ENCODE assay signal across 9 mouse cellular contexts in the genomic region with DNA sequence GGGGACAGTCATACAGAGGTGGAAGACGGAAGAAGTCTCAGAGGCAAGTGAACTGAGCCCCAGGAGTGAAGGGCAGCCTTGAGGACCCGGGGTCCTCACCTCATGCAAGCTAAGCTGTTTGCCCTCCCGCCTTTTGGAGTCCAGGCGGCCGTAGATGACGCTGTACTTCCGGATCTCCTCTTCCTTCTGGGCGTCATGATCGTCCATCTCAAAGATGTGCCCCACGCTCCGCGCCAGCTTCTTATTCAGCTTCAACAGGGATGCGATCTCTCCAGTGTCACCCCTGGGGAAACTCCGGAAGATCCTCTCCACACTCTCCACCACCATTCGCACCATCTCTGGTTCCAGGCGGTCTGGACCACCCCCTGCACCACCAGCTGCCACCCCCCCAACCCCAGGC. TPM values are rescaled to one million over a fixed set of nuclear protein-coding genes. Genes with fewer than 3 reads are reported as not detected.
A peak's percentile ranks its signal among the peaks of the same experiment; 100 is the strongest.
DNase-seq lines count a peak whose midpoint lies in the region; ATAC-seq and TF ChIP-seq lines count a peak whose summit lies in the region.
"Had no signal": no experiment of that assay in that cellular context is flagged by ENCODE, and none has a peak within 500 bp of the region (broad histone marks: within the 10 kb centered on the region; RNA-seq: fewer than 3 reads in every experiment).

No protein-coding gene starts in this region.

- 47% methylated on average over 16 of the region's 16 CpGs for WGBS in heart, embryonic 12.5 days
- whole genome bisulfite sequencing in midbrain, embryonic 10.5 days = 14% methylated on average over 16 of the region's 16 CpGs
- WGBS in midbrain, embryonic 15.5 days = 12% methylated on average over 16 of the region's 16 CpGs
- 60% methylated on average over 16 of the region's 16 CpGs for WGBS in heart, postnatal 0 days
- WGBS in neural tube, embryonic 15.5 days = 8% methylated on average over 16 of the region's 16 CpGs

- H3K4me2 ChIP-seq in heart, embryonic 12.5 days = peak overlapping the region; percentile 87
- no peak overlapping the region for H3K4me2 ChIP-seq in midbrain, embryonic 15.5 days
- H3K4me2 ChIP-seq in heart, postnatal 0 days (ENCODE audit: low read depth, low read length) = 0 out of 2 replicates have a peak overlapping the region, but pooled peaks have one; percentile 71
- H3K4me2 ChIP-seq in neural tube, embryonic 15.5 days = peak overlapping the region; percentile 96

- no peak overlapping the region for H3K27ac ChIP-seq in heart, embryonic 12.5 days (ENCODE audit: poor library complexity, severe bottlenecking)
- H3K27ac ChIP-seq in midbrain, embryonic 10.5 days (replicated peaks) = no peak overlapping the region
- H3K27ac ChIP-seq in midbrain, embryonic 15.5 days = no peak overlapping the region
- no peak overlapping the region for H3K27ac ChIP-seq in heart, postnatal 0 days (ENCODE audit: low read depth)
- no peak overlapping the region for H3K27ac ChIP-seq in neural tube, embryonic 15.5 days (replicated peaks)

- no peak for TF ChIP-seq CTCF in heart, postnatal 0 days (IDR thresholded peaks at IDR 0.05; ENCODE audit: low read depth)

- H3K27me3 ChIP-seq in heart, embryonic 12.5 days (replicated peaks) = peaks cover 11% of the 10 kb centered on the region
- peaks cover 100% of the 10 kb centered on the region for H3K27me3 ChIP-seq in midbrain, embryonic 10.5 days (ENCODE audit: low read depth, poor library complexity, severe bottlenecking)
- H3K27me3 ChIP-seq in midbrain, embryonic 15.5 days (replicated peaks) = peaks cover 71% of the 10 kb centered on the region
- no peaks in the 10 kb centered on the region for H3K27me3 ChIP-seq in heart, postnatal 0 days (ENCODE audit: control insufficient read depth, insufficient read depth, low read length)
- H3K27me3 ChIP-seq in neural tube, embryonic 15.5 days (replicated peaks) = peaks cover 78% of the 10 kb centered on the region

- peaks cover 67% of the 10 kb centered on the region for H3K4me1 ChIP-seq in heart, embryonic 12.5 days (replicated peaks)
- peaks cover 74% of the 10 kb centered on the region for H3K4me1 ChIP-seq in midbrain, embryonic 10.5 days
- H3K4me1 ChIP-seq in midbrain, embryonic 15.5 days = peaks cover 49% of the 10 kb centered on the region
- peaks cover 46% of the 10 kb centered on the region for H3K4me1 ChIP-seq in heart, postnatal 0 days (ENCODE audit: control insufficient read depth, insufficient read depth)
- peaks cover 65% of the 10 kb centered on the region for H3K4me1 ChIP-seq in neural tube, embryonic 15.5 days

- H3K9me3 ChIP-seq in heart, embryonic 12.5 days (replicated peaks) = no peaks in the 10 kb centered on the region
- no peaks in the 10 kb centered on the region for H3K9me3 ChIP-seq in midbrain, embryonic 10.5 days (replicated peaks)
- H3K9me3 ChIP-seq in midbrain, embryonic 15.5 days = no peaks in the 10 kb centered on the region
- no peaks in the 10 kb centered on the region for H3K9me3 ChIP-seq in heart, postnatal 0 days (replicated peaks; ENCODE audit: control insufficient read depth, low read length)
- no peaks in the 10 kb centered on the region for H3K9me3 ChIP-seq in neural tube, embryonic 15.5 days (replicated peaks)

- peak overlapping the region; percentile 23 for H3K9ac ChIP-seq in heart, embryonic 12.5 days
- H3K9ac ChIP-seq in midbrain, embryonic 15.5 days = no peak overlapping the region
- no peak overlapping the region for H3K9ac ChIP-seq in heart, postnatal 0 days (replicated peaks; ENCODE audit: low read depth, low read length)
- H3K9ac ChIP-seq in neural tube, embryonic 15.5 days (replicated peaks) = no peak overlapping the region

- peaks cover 46% of the 10 kb centered on the region for H3K36me3 ChIP-seq in heart, embryonic 12.5 days
- H3K36me3 ChIP-seq in midbrain, embryonic 10.5 days = no peaks in the 10 kb centered on the region
- H3K36me3 ChIP-seq in midbrain, embryonic 15.5 days (replicated peaks) = no peaks in the 10 kb centered on the region
- H3K36me3 ChIP-seq in heart, postnatal 0 days (replicated peaks; ENCODE audit: control insufficient read depth, insufficient read depth, low read length) = peaks cover 40% of the 10 kb centered on the region
- no peaks in the 10 kb centered on the region for H3K36me3 ChIP-seq in neural tube, embryonic 15.5 days

- no peak for ATAC-seq in heart, embryonic 12.5 days (ENCODE audit: insufficient number of reproducible peaks, low FRiP score)
- no peak for ATAC-seq in midbrain, embryonic 15.5 days (replicated peaks)
- ATAC-seq in heart, postnatal 0 days (ENCODE audit: insufficient read depth, low read depth) = no peak
- no peak for ATAC-seq in neural tube, embryonic 15.5 days (ENCODE audit: low FRiP score)

- no peak for DNase-seq in heart, adult 9 months (ENCODE audit: low spot score in 2 of 2)
- DNase-seq in midbrain, embryonic 10.5 days (ENCODE audit: low spot score) = no peak
- no peak for DNase-seq in heart, postnatal 0 days (ENCODE audit: low spot score)
- DNase-seq in urinary bladder, postnatal 36 days (ENCODE audit: low spot score in 2 of 2) = no peak
- no peak for DNase-seq in lung, postnatal 25 days (ENCODE audit: low spot score)
- DNase-seq: right cerebral cortex, postnatal 4 days had no signal

- H3K4me3 ChIP-seq in heart, embryonic 12.5 days = peak overlapping the region; percentile 6; the same call in 1 of the 2 replicates
- peak overlapping the region; percentile 23 for H3K4me3 ChIP-seq in midbrain, embryonic 10.5 days
- no peak overlapping the region for H3K4me3 ChIP-seq in midbrain, embryonic 15.5 days
- H3K4me3 ChIP-seq in heart, postnatal 0 days (ENCODE audit: low read depth, low read length) = no peak overlapping the region
- 0 out of 2 replicates have a peak overlapping the region, but pooled peaks have one; percentile 54 for H3K4me3 ChIP-seq in neural tube, embryonic 15.5 days (replicated peaks)

- TF ChIP-seq EP300 in heart, postnatal 0 days (IDR thresholded peaks at IDR 0.05; ENCODE audit: low read depth) = no peak

RNA-seq across cellular contexts. Expression of gene Nemp1, which starts 2.5 kb away (rescaled TPM):
- polyA plus RNA-seq in heart, embryonic 12.5 days (2016; fragmentation: Nextera tagmentation; extraction: Ambion mirVana) = 8.9 and 9.2 TPM in 2 replicates
- 9.0 TPM in 2 replicates for polyA plus RNA-seq in midbrain, embryonic 10.5 days (2016; fragmentation: Nextera tagmentation; extraction: Ambion mirVana)
- 3.3 and 3.7 TPM in 2 replicates for polyA plus RNA-seq in midbrain, embryonic 15.5 days (2015; fragmentation: Nextera tagmentation; extraction: Ambion mirVana)
- 10.0 and 16.0 TPM in 2 replicates for total RNA-seq in heart, postnatal 0 days (2014; rRNA removed; ENCODE audit: low replicate concordance)
- 4.2 and 4.5 TPM in 2 replicates for polyA plus RNA-seq in heart, postnatal 0 days (2015; fragmentation: Nextera tagmentation; extraction: Ambion mirVana)
- polyA plus RNA-seq in neural tube, embryonic 15.5 days (2015; fragmentation: Nextera tagmentation; extraction: Ambion mirVana) = 3.4 and 4.7 TPM in 2 replicates

RNA-seq across cellular contexts. Expression of gene Nab2, which starts 4.2 kb away (rescaled TPM):
- polyA plus RNA-seq in heart, embryonic 12.5 days (2016; fragmentation: Nextera tagmentation; extraction: Ambion mirVana) = 13.4 and 13.7 TPM in 2 replicates
- 3.9 and 4.4 TPM in 2 replicates for polyA plus RNA-seq in midbrain, embryonic 10.5 days (2016; fragmentation: Nextera tagmentation; extraction: Ambion mirVana)
- polyA plus RNA-seq in midbrain, embryonic 15.5 days (2015; fragmentation: Nextera tagmentation; extraction: Ambion mirVana) = 1.9 and 2.6 TPM in 2 replicates
- 15.3 and 17.0 TPM in 2 replicates for total RNA-seq in heart, postnatal 0 days (2014; rRNA removed; ENCODE audit: low replicate concordance)
- 4.0 and 5.3 TPM in 2 replicates for polyA plus RNA-seq in heart, postnatal 0 days (2015; fragmentation: Nextera tagmentation; extraction: Ambion mirVana)
- polyA plus RNA-seq in neural tube, embryonic 15.5 days (2015; fragmentation: Nextera tagmentation; extraction: Ambion mirVana) = 2.5 and 4.8 TPM in 2 replicates

RNA-seq across cellular contexts. Expression of gene Stat6, which starts 21.4 kb away (rescaled TPM):
- 27.8 and 28.2 TPM in 2 replicates for polyA plus RNA-seq in heart, embryonic 12.5 days (2016; fragmentation: Nextera tagmentation; extraction: Ambion mirVana)
- polyA plus RNA-seq in midbrain, embryonic 10.5 days (2016; fragmentation: Nextera tagmentation; extraction: Ambion mirVana) = 8.2 and 8.9 TPM in 2 replicates
- polyA plus RNA-seq in midbrain, embryonic 15.5 days (2015; fragmentation: Nextera tagmentation; extraction: Ambion mirVana) = 5.8 and 5.9 TPM in 2 replicates
- 38.1 and 42.3 TPM in 2 replicates for total RNA-seq in heart, postnatal 0 days (2014; rRNA removed; ENCODE audit: low replicate concordance)
- 24.0 and 24.6 TPM in 2 replicates for polyA plus RNA-seq in heart, postnatal 0 days (2015; fragmentation: Nextera tagmentation; extraction: Ambion mirVana)
- 5.0 and 11.5 TPM in 2 replicates for polyA plus RNA-seq in neural tube, embryonic 15.5 days (2015; fragmentation: Nextera tagmentation; extraction: Ambion mirVana)

RNA-seq across cellular contexts. Expression of gene Myo1a, which starts 40.8 kb away (rescaled TPM):
- 0.22 and 0.32 TPM in 2 replicates for polyA plus RNA-seq in heart, embryonic 12.5 days (2016; fragmentation: Nextera tagmentation; extraction: Ambion mirVana)
- polyA plus RNA-seq in midbrain, embryonic 10.5 days (2016; fragmentation: Nextera tagmentation; extraction: Ambion mirVana) = 0.41 and 0.69 TPM in 2 replicates
- polyA plus RNA-seq in midbrain, embryonic 15.5 days (2015; fragmentation: Nextera tagmentation; extraction: Ambion mirVana) = 0.25 and 0.46 TPM in 2 replicates
- total RNA-seq in heart, postnatal 0 days (2014; rRNA removed; ENCODE audit: low replicate concordance) = not detected in 2 replicates
- polyA plus RNA-seq in heart, postnatal 0 days (2015; fragmentation: Nextera tagmentation; extraction: Ambion mirVana) = 0.04 and 0.05 TPM in 2 replicates
- 1.2 and 2.1 TPM in 2 replicates for polyA plus RNA-seq in neural tube, embryonic 15.5 days (2015; fragmentation: Nextera tagmentation; extraction: Ambion mirVana)

RNA-seq across cellular contexts. Expression of gene Lrp1, which starts 43.2 kb away (rescaled TPM):
- polyA plus RNA-seq in heart, embryonic 12.5 days (2016; fragmentation: Nextera tagmentation; extraction: Ambion mirVana) = 43.3 and 46.1 TPM in 2 replicates
- 54.9 and 69.8 TPM in 2 replicates for polyA plus RNA-seq in midbrain, embryonic 10.5 days (2016; fragmentation: Nextera tagmentation; extraction: Ambion mirVana)
- 117 and 119 TPM in 2 replicates for polyA plus RNA-seq in midbrain, embryonic 15.5 days (2015; fragmentation: Nextera tagmentation; extraction: Ambion mirVana)
- total RNA-seq in heart, postnatal 0 days (2014; rRNA removed; ENCODE audit: low replicate concordance) = 37.0 and 65.9 TPM in 2 replicates
- polyA plus RNA-seq in heart, postnatal 0 days (2015; fragmentation: Nextera tagmentation; extraction: Ambion mirVana) = 15.4 and 15.7 TPM in 2 replicates
- 102 and 108 TPM in 2 replicates for polyA plus RNA-seq in neural tube, embryonic 15.5 days (2015; fragmentation: Nextera tagmentation; extraction: Ambion mirVana)

Comparison
In these comparisons a context has a peak if more than half of its experiments do, and no peak if none do; other contexts are left out.
1. H3K4me3 ChIP-seq: peak in heart, embryonic 12.5 days (single experiment), midbrain, embryonic 10.5 days (single experiment) and neural tube, embryonic 15.5 days (single experiment); none in midbrain, embryonic 15.5 days (single experiment) and heart, postnatal 0 days (single experiment).